Mouse (Mus musculus) common myeloid progenitor, adult 5-6 weeks (primary cell): ENCODE measurements around the gene Ncs1. TPM values are rescaled to one million over a fixed set of nuclear protein-coding genes. Genes with fewer than 3 reads are reported as not detected.

Experiments used
- ATAC-seq: replicated peaks from 2 replicates; pipeline ENCODE4 v1.8.0; 2016; ENCODE audit warnings: low read depth, mild to moderate bottlenecking, moderate TSS enrichment, inconsistent platforms; ENCODE audit not compliant: poor library complexity, severe bottlenecking
- total RNA-seq: library from RNA; stranded (forward); fragments of 200-1000, 187-1606 nt; gene quantifications from 2 replicates; pipeline ENCODE4 v1.2.3, GENCODE M21; 2017

Gene Ncs1
- total RNA-seq, 1 experiment from 2014 or later = 6.4 TPM

GRCm38 (mm10) chr2:31308257-31308656 is 62.6 kb downstream of the Ncs1 start:
- no peak for ATAC-seq

- no peak for ATAC-seq
These were observed 63.9 kb downstream of the Ncs1 start for GRCm38 (mm10) chr2:31309549-31309948.

GRCm38 (mm10) chr2:31314007-31314465 is 68.4 kb downstream of the Ncs1 start, which contains the start of gene Hmcn2:
Hmcn2 (plus strand) TSS chr2:31314415.
- ATAC-seq = no peak

- no peak for ATAC-seq
These were observed 72.5 kb downstream of the Ncs1 start for GRCm38 (mm10) chr2:31318162-31318561.

- no peak for ATAC-seq
These were observed 73.6 kb downstream of the Ncs1 start for GRCm38 (mm10) chr2:31319200-31319599.

GRCm38 (mm10) chr2:31327186-31327585 is 81.6 kb downstream of the Ncs1 start:
- no peak for ATAC-seq

GRCm38 (mm10) chr2:31337706-31338330 is 92.2 kb downstream of the Ncs1 start:
- no peak for ATAC-seq

- no peak for ATAC-seq
These were observed 94.2 kb downstream of the Ncs1 start for GRCm38 (mm10) chr2:31339826-31340225.

GRCm38 (mm10) chr2:31341726-31342535 is 96.3 kb downstream of the Ncs1 start:
- ATAC-seq = no peak

Other genes starting within 250 kb of the Ncs1 start
- 43.4 and 54.3 TPM in 2 replicates for gene Fnbp1, start 103.8 kb upstream of the Ncs1 start, total RNA-seq
- 13.7 and 15.1 TPM in 2 replicates for gene Gpr107, start 93.5 kb upstream of the Ncs1 start, total RNA-seq
- gene Hmcn2, start 68.6 kb downstream of the Ncs1 start, total RNA-seq = not detected in 2 replicates
- gene Ass1, start 224.4 kb downstream of the Ncs1 start, total RNA-seq = 82.2 and 94.0 TPM in 2 replicates